Mouse (Mus musculus): ENCODE results near the gene Paqr5.
A peak's percentile ranks its signal among the peaks of the same experiment; 100 is the strongest.

Gene Paqr5

DNA sequence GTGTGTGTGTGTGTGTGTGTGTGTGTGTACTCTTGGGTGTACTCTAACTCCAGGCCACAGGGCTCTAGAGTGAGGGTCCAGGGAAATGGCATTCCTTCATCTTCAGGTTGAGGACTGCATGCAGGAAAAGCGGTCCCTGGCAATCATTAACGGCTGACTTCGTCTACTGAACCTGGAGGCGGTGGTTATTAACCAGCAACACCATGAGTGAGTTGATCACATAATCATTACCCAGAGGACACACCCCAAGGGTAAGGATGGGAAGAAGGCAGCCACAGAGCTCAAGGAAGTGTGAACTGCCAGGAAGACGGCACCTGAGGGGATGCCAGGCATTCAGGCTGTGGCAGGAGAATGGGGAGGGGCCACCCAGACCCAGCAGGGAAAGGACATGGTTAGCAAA is 18.3 kb downstream of the Paqr5 start:
- DNase-seq = no peak

DNA sequence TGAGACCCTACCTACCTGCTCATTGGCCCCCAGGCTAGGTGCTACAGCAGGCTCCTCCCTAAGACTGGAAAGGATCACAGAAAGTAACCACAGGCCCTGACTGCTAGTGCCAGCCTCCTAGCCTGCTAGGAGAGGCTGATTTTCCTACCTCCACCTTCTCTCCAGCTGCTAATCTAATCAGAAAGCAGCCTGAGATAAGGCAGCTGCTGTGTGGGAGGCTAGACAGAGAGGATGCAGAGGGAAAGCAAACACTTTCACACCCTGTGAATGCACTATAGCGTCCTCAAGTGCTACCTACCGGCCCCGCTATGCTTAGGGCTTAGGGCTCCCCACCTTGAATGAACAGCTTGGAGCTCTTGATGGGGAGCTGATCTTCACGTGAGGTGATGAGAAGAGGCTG is 19.6 kb downstream of the Paqr5 start:
- no peak for DNase-seq

DNA sequence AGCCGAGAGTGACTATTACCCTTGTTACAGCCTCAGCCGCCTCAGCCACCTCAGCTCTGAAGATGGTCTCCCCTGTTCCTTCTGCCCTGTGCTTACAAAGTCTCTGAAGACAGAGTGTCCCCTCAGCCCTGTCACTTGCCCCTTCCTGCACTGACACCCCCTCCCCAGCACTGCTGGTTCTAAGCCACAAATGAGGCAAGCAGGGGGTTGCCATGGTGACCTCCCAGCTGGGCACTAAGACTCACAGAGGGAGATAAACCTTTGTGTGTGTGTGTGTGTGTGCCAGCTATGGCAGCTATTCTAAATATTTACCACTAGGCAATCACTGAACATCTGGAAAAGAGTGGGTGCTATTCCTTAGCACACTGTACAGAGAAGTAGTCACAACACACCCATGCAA is 23.0 kb downstream of the Paqr5 start:
- DNase-seq = no peak

DNA sequence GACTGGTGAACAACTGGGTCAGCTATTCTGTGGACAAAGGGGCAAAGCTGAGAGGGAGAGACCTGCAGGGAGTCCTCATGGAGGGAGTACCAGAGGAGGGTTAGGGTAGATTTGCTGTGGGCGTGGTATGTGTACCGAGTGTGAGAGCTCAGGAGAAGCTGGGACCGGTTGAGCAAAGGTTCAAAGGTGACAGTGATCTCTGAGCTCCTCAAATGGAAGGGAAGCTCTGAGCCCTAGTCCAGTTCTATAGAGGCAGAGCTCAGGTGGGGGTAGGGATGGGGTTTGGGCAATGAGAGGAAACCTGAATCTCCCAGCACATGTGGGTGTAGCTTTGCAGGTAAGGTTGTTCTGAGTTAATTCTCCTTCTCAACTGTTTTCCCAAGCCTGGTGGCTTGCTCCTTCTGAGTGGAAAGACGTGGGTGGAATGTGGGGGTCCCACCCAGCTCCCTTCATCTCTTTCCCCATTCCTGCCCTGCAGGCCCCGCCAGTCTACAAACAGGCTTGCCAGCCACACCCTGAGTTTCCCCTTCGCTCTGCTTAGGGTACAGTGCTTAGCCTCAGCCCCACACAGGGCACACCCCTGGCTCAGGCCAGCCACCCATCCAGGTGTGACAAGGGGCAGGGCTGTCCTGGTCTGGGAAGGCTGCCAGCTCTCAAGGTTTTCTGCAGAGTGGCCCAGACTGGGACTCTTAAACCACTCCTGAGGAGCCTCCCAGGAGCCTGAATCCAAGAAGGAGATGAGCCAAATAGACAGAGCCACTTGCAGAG is 26.8 kb downstream of the Paqr5 start:
- DNase-seq = no peak

DNA sequence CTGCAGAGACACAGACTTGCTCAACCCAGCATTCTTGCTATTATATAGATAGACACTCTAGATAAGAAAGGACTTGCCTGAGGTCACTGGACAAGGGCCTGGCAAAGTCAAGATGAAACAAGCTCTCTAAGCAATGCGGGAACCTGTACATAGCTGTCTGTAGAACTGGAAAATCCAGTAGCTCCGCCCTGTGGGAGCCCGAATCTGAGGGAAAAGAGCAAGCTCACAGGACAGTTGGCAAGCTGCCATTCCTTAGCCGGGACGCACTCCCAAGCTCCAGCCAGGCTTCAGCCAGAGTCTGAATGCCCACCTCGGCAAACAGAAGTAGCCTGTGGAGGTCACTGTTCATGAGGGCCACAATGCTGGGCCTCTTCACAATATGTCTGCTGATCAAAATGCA is 28.8 kb downstream of the Paqr5 start:
- DNase-seq = no peak

DNA sequence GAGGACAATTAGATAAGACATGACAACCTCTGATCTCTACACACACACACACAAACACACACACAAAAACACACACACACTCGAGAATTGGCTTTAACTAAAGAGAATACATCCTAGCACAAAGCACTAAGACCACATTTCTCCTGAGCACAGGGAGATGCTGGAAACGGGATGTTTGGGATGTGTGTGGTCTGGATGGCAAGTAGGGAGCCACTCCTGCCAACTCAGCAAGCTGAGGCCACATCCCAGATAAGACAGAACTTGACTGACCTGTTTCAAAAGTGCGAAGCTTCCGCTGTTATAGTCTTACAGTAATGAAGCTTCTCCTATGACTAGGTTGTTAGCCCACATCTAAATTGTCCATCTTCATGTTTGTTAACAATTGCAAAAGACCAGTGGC is 35.5 kb downstream of the Paqr5 start:
- no peak for DNase-seq

DNA sequence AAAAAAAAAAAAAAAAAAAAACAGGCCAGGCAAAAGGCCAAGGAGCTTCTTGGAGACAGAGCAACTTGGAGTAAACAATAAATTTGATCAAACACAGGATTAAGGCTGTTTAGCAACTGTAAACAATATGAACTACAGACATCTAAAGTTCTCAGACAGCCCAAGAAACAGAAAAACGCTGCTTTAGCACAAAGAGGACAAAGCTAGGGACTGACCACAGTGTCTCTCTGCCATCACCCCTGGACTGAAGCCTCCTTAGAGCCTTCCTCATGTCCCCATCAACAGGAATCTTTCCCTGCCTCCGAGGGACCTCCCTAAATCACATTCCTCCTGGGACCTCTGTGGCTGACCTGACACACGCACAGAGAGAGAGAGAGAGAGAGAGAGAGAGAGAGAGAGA is 35.9 kb downstream of the Paqr5 start:
- no peak for DNase-seq

DNA sequence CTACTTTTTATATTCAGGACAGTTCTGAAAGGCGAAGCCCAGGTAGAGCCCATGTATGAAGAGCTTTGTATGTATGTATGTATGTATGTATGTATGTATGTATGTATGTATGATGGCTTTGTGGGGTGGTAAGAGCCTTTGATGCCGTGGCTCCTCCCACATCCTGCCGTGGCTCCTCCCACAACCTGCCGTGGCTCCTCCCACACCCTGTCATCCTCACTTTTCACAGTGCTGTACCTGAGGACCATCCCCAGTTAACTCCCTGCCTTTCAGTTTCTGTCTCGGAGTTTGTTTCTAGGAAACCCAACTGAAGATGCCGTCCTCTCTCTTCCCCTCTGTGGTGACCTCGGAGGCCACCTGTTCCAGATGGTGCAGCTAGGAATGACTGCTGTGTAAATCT is 40.6 kb downstream of the Paqr5 start:
- DNase-seq = no peak

DNA sequence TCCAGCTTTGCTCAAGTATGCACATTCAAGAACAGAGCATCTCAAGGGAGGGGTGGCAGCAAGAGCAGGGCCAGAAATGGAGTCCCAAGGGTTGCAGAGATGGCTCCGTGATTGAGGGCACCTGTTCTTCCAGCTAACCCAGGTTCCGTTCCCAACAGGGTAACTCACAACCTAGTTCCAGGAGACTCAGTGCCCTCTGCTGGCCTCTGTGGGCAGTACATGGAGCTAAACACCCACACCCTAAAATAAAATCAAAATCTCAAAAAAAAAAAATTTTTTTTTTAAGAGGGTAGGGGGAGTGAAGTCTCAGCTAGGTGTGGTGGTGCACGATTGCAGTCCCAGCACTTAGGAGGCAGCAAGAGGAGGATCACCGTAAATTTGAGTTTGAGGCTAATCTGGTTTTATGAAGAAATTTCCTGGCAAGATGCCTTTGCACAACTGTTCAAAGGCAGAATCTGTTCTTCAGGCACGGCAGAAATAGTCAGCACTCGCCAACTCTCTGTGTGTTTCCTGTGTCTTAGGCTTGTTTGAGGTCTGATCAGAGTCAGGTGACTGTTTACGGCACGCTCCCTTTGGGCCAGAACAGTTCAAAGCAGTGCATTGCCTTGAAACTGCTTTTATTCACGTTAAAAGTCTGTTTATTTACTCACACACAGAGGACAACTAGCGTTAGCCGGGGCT is 41.3 kb downstream of the Paqr5 start:
- DNase-seq = peak; percentile 23

DNA sequence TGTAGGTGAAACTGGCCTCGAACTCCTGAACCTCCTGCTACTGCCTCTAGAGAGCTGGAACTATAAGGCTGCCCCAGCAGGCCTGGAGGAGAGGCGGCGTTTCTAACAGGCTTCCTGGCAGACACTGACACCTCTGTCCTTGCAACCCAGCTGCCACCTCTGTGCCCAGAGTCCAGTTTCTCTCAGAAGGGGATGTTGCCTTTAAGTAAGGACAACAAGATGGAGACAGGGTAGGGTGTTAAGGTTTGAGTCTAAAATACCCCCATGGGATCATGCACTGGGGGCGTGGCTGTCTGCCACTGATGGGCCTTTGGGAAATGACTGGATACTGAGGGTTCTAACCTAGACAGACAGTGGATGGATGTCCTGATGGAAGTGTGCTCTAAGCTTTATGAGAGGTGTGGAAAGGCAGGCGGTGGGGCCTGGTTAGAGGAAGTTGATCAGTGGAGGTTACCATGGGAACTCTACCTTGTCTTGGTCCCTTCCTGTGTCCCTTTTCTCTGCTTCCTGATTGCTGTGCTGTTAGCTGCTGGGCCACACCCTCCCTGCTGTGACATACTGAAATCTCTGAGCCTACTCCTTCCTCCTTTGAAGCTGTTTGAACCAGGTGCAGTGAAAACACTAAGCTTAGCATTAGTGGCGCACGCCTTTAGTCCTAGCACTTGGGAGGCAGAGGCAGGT is 43.6 kb downstream of the Paqr5 start:
- DNase-seq = no peak

DNA sequence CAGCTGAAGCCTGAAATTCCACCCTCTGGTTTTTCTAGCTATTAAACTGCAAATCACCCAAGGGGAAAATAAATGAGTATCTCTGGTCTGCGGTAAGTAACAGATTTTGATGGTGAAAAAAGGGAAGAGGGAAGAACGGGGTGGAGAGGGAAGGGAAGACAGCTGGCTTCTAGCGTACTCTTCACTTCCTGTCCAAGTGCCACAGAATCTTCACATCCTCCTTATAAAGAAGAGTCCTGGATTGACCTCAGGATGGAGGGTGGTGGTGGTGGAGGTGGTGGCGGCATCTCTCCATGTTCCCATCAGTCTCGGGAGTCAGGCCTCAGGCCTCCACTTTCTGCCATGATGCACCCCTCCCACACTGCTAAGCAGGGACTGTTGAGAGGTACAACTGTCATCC is 44.8 kb downstream of the Paqr5 start:
- DNase-seq = no peak

DNA sequence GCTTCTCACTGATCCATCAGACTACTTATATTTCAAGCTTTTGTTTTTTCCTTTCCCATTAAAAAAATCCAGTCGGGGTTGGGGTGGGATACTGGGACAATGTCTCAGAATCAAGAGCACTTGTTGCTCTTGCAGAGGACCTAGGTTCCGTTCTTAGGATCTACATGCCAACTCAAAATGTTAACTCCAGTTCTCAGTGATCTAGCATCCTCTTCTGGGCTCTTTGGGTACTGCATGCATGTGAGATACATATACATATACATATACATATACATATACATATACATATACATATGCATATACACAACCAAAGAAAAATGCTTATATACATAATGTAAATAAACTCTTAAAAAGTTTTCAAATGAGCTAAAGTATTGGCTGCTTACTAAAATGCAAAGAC is 46.7 kb downstream of the Paqr5 start:
- DNase-seq = no peak

DNA sequence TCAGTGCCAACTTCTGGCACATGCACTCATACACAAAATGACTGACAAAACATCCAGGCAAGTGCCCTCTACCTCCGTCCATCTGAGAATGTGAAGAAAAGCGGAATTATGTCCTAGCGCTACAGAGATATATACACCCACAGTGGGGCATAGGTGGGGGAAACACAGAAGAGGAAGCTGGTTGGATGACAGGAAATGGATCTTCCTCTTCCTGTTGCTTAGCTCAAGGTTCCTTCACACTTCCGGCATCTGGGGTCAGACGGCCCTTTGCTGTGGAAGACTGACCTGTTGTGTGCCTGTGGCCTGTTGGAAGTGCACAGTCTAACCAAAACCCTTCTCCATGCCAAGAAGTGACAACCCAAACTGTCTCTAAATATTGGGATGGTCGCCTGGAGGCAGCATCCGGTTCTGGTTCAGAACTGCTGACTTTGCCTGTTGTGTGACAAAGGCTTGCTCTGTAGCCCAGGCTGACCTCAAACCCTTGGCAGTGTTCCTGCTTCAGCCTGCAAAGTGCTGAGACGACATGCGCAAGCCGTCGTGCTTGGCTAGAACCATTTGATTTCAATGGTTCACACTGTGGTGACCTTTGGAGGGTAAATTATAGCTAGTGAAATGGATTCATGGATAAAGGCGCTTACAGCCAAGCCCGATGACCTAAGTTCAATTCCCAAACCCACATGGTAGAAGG is 49.3 kb downstream of the Paqr5 start:
- no peak for DNase-seq

DNA sequence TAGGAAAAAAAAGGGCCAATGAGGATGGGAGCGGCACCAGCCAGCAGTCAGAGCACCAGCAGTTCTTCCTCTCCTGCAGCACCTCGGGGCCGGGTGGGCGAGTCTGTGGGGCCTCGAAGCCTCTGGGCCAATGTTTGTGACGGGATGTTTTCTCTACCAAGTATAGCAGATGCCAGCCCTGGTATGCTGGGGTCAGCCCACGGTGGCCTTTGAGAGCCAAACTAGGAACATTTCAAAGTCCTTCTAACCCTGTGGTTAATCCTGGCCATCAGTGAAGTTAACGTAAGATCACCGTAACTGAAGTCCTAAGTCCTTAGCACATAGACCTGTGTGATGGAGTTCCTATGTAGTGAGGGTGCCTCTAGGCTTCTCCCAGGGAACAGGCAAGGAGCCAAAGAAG is 54.6 kb downstream of the Paqr5 start:
- DNase-seq = no peak

DNA sequence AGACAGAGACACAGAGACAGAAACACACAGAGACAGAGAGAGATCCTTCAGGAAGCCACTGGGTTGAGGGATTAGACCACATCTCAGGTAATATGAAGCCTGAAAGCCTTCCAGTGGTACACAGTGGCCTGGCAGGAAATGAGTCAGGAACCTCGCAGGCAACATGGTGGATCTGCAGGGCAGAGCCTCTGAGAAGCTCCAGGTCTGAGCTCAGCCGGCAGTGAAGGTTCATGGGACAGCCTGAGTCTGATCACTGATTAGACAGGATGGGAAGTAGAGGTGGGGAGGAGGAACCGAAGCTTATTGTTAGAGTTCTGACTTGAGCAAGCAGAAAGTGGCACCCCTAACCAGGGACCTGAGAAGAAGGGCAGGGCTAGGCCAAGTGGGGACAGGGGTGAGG is 55.6 kb downstream of the Paqr5 start:
- DNase-seq = no peak

DNA sequence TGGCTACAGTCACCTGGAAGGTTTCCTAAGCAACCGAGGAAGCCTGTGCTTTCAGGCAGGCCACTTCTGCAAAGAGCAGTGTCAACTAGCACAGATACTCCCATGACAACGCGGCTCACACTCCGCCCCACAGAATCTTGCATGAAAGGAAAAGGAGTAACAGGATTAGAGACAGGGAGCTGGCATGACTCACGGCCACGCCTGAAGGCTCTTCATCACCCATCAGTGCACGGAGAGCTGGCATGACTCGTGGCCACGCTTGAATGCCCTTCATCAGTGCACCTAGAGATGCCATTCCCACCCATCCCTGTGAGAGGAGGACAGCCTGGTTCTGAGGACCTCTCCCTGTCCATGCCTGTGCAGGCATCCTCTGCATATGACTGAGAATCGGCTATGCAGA is 59.3 kb downstream of the Paqr5 start:
- DNase-seq = peak; percentile 33

DNA sequence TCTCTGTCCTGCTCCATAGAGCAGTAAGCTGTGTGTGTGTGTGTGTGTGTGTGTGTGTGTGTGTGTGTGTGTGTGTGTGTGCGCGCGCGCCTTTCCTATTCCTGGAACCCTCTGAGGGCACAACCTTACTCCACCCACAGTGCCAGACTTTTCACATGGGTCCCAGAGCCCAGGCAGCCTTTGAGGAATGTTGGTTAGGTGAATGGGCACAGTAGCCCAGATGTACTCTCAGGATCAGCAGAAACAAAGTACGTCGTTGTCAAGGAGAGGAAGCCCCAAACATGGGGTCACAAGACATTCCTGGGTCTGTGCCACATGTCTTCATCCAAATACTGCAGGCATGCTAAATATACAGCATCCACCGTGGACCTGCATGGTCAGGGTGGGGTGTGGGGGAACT is 60.7 kb downstream of the Paqr5 start:
- DNase-seq = no peak

DNA sequence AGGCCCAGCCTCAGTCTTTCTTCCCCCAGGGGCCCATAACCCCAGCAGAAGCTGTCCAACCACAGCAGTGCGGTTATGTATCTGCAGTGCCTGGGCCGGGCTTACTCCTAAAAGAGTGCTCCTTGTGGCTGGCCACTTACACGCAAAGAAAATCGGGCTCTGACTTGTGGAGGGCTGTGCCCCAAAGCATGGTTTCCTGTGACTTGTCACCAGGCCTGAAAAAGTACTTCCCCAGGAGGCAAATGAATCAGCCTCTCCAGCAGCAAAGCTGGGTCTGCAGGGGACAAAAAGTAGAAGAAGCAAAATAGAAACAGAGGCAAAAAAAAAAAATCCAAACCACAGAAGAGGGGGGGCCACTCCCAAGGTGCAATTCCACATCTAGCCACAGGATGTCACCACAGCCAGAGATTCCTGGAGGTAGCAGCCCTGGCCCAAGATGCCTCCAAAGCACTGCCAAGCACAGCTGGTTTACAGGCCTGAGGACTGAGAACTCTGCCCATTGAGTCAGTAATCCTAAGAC is 61.2 kb downstream of the Paqr5 start:
- peak; percentile 73 for DNase-seq

DNA sequence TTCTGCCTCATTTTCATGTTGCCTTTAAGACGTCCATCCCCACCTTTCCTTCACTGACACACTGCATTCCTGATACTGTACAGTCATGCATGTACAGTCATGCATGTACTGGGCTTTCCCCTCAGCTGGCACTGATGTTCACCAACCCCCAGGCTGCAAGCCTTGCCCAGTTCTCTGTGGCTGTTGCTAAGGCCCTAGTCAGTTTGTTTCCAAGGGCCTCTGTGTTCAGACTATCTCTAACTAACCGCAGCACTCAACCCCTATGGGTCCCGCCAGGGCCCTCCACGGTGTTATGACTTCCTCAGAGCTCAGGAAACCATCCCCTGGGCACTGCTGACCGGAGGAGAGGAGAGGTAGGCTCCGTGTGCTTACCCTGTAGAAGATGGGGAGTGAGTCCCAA is 63.3 kb downstream of the Paqr5 start:
- DNase-seq = no peak

DNA sequence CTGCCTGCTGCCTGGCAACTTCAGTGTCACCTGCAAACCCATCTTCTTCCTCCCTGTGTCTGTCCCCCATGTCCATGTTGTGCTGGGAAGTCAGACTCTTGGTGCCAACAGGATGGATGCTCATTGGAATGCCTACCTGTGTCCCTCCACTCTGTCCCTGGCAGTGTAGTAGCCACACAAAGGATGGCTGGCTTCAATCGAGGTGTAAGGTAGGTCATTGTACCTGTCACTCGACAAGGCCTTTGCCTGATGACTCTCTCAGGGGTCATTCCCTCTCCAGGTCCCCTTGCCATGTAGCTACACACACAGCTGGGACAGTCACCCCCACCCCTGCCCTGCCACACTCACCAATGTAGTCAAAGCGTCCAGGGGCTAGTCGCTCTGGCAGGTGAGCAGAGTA is 65.5 kb downstream of the Paqr5 start:
- DNase-seq = no peak

DNA sequence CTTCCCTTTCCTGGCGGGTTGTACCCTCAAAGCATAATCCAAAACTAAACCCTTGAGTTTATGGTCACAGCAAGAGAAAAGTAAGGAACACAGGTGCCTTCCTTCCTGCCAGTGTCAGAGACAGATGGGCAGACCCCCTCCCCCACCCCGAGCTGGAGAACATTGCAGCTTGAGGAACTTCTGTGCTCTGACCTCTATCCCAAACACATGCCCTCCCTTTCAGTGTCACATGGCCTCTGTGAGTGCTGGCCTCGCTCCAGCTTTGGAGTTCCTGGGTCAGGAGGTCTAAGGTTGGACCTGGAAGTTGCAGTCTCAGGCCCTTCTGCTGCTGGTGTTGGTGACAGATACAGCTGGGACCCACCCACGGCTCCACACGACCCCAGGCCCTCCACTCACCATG is 65.9 kb downstream of the Paqr5 start:
- DNase-seq = no peak

DNA sequence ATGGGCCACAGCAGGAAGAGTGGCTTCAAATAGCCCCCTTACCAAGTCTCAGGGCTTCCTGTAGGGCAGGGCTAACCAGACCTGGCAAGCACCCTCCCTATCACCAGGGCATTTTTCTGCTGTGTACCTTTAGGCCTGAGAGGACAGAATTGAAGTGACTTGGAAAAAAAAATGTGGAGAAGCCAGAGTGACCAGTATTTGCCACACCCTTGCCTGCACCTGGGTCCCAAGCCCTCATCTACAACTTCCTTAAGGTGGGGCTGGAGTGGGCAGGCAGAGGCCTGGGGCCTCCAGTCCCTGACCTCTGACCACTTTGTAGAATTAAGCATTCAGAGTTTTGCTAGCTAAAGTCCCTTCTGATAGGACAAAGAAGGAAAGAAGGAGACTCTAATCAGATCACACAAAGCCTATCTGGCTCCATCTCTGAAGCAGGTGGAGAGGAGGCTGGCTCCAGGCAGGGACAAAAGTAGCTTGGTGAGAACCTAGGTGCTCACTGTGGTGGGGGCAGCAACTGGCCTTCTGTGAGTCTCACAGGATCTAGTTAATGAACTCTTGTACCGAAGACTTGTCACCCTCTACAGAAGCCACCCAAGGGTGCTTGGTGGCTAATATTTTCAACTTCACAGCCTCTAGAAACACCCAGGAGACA is 66.6 kb downstream of the Paqr5 start:
- no peak for DNase-seq

DNA sequence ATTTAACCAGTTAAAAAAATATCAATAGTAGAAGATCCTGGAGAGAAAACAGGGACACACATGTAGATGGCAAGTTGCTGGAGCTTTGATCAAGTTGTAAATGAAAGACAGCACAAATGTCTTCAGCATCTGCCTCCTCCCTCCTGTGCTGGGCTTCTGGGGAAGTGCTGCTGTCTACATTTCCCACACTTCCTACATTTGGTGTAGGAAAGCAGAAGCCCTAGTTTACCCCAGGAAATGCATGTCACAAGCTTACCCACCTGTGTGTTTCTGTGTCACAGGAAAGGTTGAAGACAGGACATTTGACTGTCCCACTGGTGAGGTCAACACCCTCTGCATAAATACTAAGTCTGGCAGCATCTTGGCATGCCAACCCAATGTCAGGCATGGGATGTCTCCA is 71.9 kb downstream of the Paqr5 start:
- no peak for DNase-seq

Measured in right cerebral cortex, postnatal 25 days (tissue).